13 mouse cellular contexts compared by ENCODE assay signal in the genomic region with DNA sequence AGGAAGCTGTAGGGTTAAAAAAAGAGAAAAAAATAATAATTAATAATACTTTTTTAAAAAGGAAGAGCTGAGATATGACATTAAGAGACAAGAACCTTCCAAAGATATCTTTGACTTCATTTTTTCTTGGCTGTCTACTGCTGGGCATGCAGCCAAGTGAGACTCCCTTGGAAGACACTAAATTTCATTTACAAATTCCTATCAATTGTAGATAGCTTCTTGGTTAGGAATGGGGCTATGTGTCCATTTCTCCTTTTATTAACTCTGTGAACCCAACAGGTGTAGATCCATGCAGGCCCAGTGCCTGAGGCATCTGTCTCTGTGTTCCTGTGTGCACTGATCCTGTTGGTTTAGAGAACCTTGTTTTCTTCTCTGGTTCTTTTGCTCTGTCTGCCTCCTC.
A peak's percentile ranks its signal among the peaks of the same experiment; 100 is the strongest.
DNase-seq lines count a peak whose midpoint lies in the region; ATAC-seq and TF ChIP-seq lines count a peak whose summit lies in the region.
"Had no signal": no experiment of that assay in that cellular context is flagged by ENCODE, and none has a peak within 500 bp of the region (broad histone marks: within the 10 kb centered on the region; RNA-seq: fewer than 3 reads in every experiment).

No protein-coding gene starts in this region.

- H3K27ac ChIP-seq in midbrain, postnatal 0 days (ENCODE audit: low read depth, low read length), result no peak overlapping the region
- no peak overlapping the region for H3K27ac ChIP-seq in midbrain, embryonic 11.5 days (ENCODE audit: low read depth, low read length)
- H3K27ac ChIP-seq: hindbrain, embryonic 15.5 days; midbrain, embryonic 13.5 days had no signal

- H3K4me2 ChIP-seq in midbrain, postnatal 0 days (ENCODE audit: low read depth, low read length, poor library complexity, severe bottlenecking), result no peak overlapping the region
- H3K4me2 ChIP-seq in midbrain, embryonic 11.5 days, result no peak overlapping the region
- H3K4me2 ChIP-seq: hindbrain, embryonic 15.5 days; liver, embryonic 11.5 days; midbrain, embryonic 13.5 days had no signal

- H3K9me3 ChIP-seq in midbrain, postnatal 0 days (ENCODE audit: low read length), result no peaks in the 10 kb centered on the region
- no peaks in the 10 kb centered on the region for H3K9me3 ChIP-seq in midbrain, embryonic 11.5 days (ENCODE audit: control insufficient read depth, low read length)
- H3K9me3 ChIP-seq: hindbrain, embryonic 15.5 days; midbrain, embryonic 13.5 days had no signal

- intact Hi-C loops in heart, postnatal 10 days (cut with DNase I), result no loop called here

- no peak for TF ChIP-seq CTCF in midbrain, postnatal 0 days (IDR thresholded peaks at IDR 0.05)

- H3K4me1 ChIP-seq in midbrain, postnatal 0 days (ENCODE audit: insufficient read depth, low read length), result no peaks in the 10 kb centered on the region
- no peaks in the 10 kb centered on the region for H3K4me1 ChIP-seq in midbrain, embryonic 11.5 days (ENCODE audit: control insufficient read depth, insufficient read depth, low read length)
- H3K4me1 ChIP-seq: hindbrain, embryonic 15.5 days; midbrain, embryonic 13.5 days had no signal

- no peaks in the 10 kb centered on the region for H3K36me3 ChIP-seq in midbrain, postnatal 0 days (ENCODE audit: insufficient read depth, low read length)
- H3K36me3 ChIP-seq in midbrain, embryonic 11.5 days (ENCODE audit: control insufficient read depth, insufficient read depth, low read length), result no peaks in the 10 kb centered on the region
- H3K36me3 ChIP-seq: G1E; hindbrain, embryonic 15.5 days; midbrain, embryonic 13.5 days had no signal

- ATAC-seq in midbrain, postnatal 0 days (ENCODE audit: low FRiP score), result no peak
- ATAC-seq in midbrain, embryonic 11.5 days (ENCODE audit: low FRiP score), result no peak
- ATAC-seq: forebrain, embryonic 14.5 days; midbrain, embryonic 13.5 days had no signal

- no peak overlapping the region for H3K9ac ChIP-seq in midbrain, postnatal 0 days (replicated peaks; ENCODE audit: low read length, poor library complexity, severe bottlenecking)
- H3K9ac ChIP-seq in midbrain, embryonic 11.5 days (ENCODE audit: low read length), result no peak overlapping the region
- H3K9ac ChIP-seq: hindbrain, embryonic 15.5 days; midbrain, embryonic 13.5 days had no signal

- H3K4me3 ChIP-seq in midbrain, postnatal 0 days (ENCODE audit: low read depth, low read length), result no peak overlapping the region
- no peak overlapping the region for H3K4me3 ChIP-seq in midbrain, embryonic 11.5 days (ENCODE audit: low read depth, low read length)
- H3K4me3 ChIP-seq: hindbrain, embryonic 15.5 days; midbrain, embryonic 13.5 days had no signal

- peak; percentile 12 to 13 for DNase-seq in heart, postnatal 10 days
- DNase-seq in heart, adult 11 months, result no peak
- DNase-seq in midbrain, postnatal 0 days (ENCODE audit: low spot score), result peak; percentile 10
- DNase-seq in midbrain, embryonic 11.5 days (ENCODE audit: low spot score, missing footprints), result no peak
- peak; percentile 57 to 61 for DNase-seq in cerebellum, postnatal 10 days
- DNase-seq in right cerebral cortex, postnatal 14 days, result peak; percentile 35
- DNase-seq in T-cell, adult 2 months (ENCODE audit: low spot score), result no peak
- DNase-seq: kidney, adult 8-10 months had no signal

- no peaks in the 10 kb centered on the region for H3K27me3 ChIP-seq in midbrain, postnatal 0 days (ENCODE audit: insufficient read depth, low read length)
- no peaks in the 10 kb centered on the region for H3K27me3 ChIP-seq in midbrain, embryonic 11.5 days (ENCODE audit: control insufficient read depth, insufficient read depth, low read length)
- H3K27me3 ChIP-seq: hindbrain, embryonic 15.5 days; midbrain, embryonic 13.5 days had no signal

Comparison
In these comparisons a context has a peak if more than half of its experiments do, and no peak if none do; other contexts are left out.
1. DNase-seq: peak in heart, postnatal 10 days (2 of 2), midbrain, postnatal 0 days (single experiment), cerebellum, postnatal 10 days (2 of 2) and right cerebral cortex, postnatal 14 days (single experiment); none in heart, adult 11 months (single experiment), midbrain, embryonic 11.5 days (single experiment) and T-cell, adult 2 months (single experiment).